Mouse (Mus musculus): Measurements from ENCODE around the gene 2310009B15Rik.

Gene 2310009B15Rik

DNA sequence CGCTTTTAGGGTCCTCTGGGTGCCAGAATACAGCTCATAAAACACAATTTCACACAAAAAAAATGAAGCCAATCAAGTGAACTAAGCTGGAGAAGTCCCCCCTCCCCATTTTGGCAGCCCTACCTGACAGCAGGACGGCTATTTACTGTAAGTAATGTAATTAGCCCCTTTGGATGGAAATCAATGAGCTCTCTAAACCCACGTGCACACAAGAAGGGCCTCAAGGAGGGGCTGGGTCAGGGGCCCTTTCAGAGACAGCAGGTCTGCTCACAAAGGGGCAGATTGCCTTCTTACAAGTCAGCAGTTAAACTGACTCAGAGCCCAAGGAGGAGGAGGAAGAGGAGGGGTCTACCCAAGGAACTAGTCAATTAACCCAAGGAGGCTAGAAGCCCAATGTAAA lies 12.5 kb downstream of the 2310009B15Rik start:
- in situ Hi-C loops (cut with MboI; ENCODE audit: unreplicated experiment in 2 of 2), result loop anchor here (10.0 to 25.0 kb wide), 3 partner anchors 121 to 1693 kb away; partner anchors contain the start of gene Dennd1b (in 1 of the 2)

DNA sequence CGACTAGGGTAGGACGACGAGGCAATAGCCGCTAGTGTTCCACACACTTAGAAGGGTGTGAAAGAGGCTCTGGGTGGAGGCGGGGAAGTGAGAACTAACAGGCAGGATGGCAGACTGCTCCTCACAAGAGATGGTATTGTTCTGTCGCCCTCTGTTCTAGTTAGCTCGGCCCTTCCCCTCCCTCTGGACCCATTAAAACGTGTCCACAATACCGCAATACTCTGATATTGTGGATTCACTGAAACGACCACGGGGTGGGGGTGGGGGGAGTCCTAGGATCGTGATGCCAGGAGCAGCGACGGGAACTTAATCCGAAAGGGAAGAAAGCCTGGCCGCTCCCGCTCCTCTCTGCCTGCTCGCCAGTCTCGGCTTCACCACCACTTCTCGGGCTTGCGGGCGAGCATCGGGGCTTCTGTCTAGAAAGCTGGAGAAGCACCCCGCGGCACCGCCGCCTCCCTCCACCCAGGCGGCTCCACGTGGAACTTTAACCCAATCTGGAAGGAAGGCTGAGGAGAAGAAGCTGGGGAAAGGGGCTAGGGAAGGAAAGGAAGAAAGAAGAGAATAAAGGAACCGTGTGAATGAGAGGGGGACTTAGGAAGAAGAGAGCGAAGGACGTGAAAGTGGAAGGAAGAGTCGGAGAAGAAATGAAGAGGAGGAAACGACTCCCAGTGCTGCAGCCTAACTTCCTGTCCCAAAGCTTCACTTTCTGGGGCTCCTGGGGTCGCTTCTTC lies 13.1 kb downstream of the 2310009B15Rik start:
- in situ Hi-C loops (cut with MboI; ENCODE audit: unreplicated experiment in 2 of 2), result loop anchor here (10.0 to 25.0 kb wide), 3 partner anchors 121 to 1694 kb away; partner anchors contain the start of gene Dennd1b (in 1 of the 2)

DNA sequence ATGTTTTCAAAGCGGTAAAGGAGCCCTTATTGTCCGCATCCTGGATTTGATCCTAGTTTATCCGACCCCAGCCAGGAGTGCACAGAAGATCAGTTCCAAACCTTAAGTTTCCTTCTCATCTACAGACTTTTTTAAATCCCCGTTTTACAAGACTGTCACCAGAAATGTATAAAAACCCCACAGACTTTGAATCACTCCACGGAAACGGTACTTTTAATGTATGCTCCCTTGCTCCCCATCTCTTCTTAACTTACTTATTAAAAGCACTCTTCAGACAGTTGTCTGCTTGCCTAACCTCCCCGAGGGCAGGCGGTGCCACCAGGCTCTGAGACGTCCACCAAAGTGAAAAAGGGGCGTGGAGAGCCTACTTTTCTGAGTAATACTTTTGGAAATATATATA lies 13.9 kb downstream of the 2310009B15Rik start:
- in situ Hi-C loops (cut with MboI; ENCODE audit: unreplicated experiment in 2 of 2), result loop anchor here (10.0 to 25.0 kb wide), 3 partner anchors 122 to 1695 kb away; partner anchors contain the start of gene Dennd1b (in 1 of the 2)

- in situ Hi-C loops (cut with MboI; ENCODE audit: unreplicated experiment in 2 of 2), result loop anchor here (10.0 to 25.0 kb wide), 3 partner anchors 122 to 1695 kb away; partner anchors contain the start of gene Dennd1b (in 1 of the 2)
These were observed 14.3 kb downstream of the 2310009B15Rik start for GRCm38 (mm10) chr1:138842315-138842714.

DNA sequence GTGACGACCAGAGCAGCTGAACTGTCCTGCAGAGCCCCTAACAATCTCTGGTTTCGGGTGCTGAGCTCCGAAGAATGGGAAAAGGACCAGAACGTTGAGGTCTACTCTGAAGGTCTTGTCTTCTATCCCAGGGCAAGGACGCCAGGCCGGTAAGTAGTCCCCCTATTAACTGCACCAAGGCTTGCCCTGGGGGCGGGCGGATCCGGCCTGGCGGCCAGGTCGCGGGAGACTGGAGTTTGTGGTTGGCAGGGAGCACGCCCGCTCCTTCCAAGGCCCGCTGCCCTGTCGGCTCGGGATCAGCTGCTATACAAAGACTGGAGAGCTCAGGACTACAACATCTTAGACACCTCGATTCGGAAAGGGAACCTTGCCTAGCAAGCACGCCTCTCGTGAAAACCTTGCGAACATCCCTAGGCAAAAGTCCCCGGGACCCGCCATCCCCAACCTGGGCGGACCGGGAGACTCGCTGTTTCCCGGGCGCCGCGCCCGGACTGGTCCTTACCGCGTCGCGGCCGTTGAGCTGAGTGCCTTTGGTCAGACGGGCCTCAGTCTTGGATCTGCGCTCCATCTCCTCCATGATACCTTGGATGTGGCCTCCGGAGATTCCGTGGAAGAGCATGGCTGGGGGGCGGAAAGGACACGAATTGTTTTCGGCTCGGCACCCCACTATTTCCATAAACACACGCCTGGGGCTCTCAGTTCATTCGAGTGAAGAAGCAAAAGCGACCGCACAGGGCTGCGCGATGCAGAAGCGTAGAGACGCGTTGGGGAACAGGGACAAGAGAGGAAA lies 15.2 kb downstream of the 2310009B15Rik start:
- in situ Hi-C loops (cut with MboI; ENCODE audit: unreplicated experiment in 2 of 2), result loop anchor here (10.0 to 25.0 kb wide), 3 partner anchors 123 to 1696 kb away; partner anchors contain the start of gene Dennd1b (in 1 of the 2)

- in situ Hi-C loops (cut with MboI; ENCODE audit: unreplicated experiment in 2 of 2), result loop anchor here (10.0 to 25.0 kb wide), 3 partner anchors 124 to 1697 kb away; partner anchors contain the start of gene Dennd1b (in 1 of the 2)
These were observed 16.0 kb downstream of the 2310009B15Rik start for GRCm38 (mm10) chr1:138840440-138841305.

GRCm38 (mm10) chr1:138839809-138840430 lies 16.7 kb downstream of the 2310009B15Rik start:
- in situ Hi-C loops (cut with MboI; ENCODE audit: unreplicated experiment in 2 of 2), result loop anchor here (5.0 to 25.0 kb wide), 11 partner anchors 125 to 1697 kb away; partner anchors contain the start of gene Dennd1b (in 1 of the 2)

- in situ Hi-C loops (cut with MboI; ENCODE audit: unreplicated experiment in 2 of 2), result loop anchor here (5.0 to 25.0 kb wide), 10 partner anchors 243 to 1698 kb away; no protein-coding TSS in a partner anchor
These were observed 17.4 kb downstream of the 2310009B15Rik start for GRCm38 (mm10) chr1:138839291-138839690.

- in situ Hi-C loops (cut with MboI; ENCODE audit: unreplicated experiment in 2 of 2), result loop anchor here (5.0 to 25.0 kb wide), 10 partner anchors 244 to 1699 kb away; no protein-coding TSS in a partner anchor
These were observed 18.6 kb downstream of the 2310009B15Rik start for GRCm38 (mm10) chr1:138837786-138838743.

DNA sequence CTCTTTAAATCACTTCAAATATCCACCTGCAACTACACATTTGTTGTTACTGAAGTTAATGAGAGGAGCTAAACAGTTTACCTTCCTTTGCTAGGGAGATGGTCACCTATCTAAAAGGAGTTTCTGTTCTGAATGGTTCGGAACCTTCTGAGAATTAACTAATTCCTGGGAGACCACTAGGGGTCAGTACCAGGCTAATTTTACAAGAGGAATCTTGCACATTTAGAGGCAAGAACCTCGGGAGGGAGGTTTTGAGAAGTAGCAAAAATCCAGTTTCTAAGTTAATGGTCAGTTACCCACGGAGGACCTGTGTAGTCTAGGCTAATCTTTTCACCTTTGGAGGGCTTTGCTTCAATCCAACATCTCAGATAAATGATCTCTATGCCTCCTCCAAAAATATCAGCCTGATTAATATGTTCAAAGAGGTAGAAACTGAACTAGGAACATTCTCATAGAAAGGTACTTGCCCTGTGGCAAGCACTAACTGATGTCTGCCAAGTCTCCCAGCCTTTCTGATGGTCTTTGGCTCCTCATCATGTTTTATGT lies 21.2 kb downstream of the 2310009B15Rik start:
- in situ Hi-C loops (cut with MboI; ENCODE audit: unreplicated experiment in 2 of 2), result loop anchor here (5.0 to 25.0 kb wide), 10 partner anchors 247 to 1702 kb away; no protein-coding TSS in a partner anchor

DNA sequence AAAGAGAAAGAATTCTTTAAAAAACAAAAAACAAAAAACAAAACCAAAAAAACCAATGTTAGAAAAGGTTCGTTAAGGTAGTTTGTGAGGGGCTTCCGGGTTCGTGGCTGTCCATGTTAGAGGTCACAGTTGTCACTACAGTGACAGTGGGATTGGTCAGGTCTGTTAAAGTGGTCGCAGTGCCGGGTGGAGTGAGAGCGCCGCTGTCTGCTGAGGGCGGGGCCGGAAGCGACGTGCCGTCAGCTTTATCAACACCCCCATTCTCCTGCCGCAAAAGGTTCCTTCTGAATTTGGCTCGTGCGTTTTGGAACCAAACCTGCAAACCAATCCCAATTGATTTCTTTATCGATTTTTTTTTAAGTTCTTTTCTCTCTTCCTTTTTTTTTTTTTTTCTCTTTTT lies 25.3 kb downstream of the 2310009B15Rik start:
- in situ Hi-C loops (cut with MboI; ENCODE audit: unreplicated experiment in 2 of 2), result loop anchor here (10.0 to 25.0 kb wide), 4 partner anchors 513 to 1706 kb away; no protein-coding TSS in a partner anchor

DNA sequence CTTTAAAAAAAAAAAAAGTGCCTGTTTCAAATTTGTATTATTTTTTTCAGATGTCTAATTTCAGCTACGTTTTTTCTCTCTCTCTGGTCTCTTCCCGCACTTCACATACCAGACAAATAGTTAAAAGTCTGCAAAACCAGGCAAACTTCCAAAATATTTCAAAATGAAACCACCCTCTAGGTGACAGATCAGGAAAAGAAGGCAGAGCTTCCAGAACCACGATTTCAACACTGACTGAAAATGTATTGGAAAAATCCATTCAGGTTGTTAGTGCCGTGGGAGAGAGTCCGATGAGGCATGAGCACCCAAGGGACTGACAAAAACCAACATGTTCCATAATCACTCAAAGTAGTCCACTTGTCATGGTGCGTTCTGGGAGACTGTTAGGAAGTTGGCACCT lies 29.8 kb downstream of the 2310009B15Rik start:
- in situ Hi-C loops (cut with MboI; ENCODE audit: unreplicated experiment in 2 of 2), result loop anchor here (10.0 to 25.0 kb wide), 3 partner anchors 492 to 1710 kb away; no protein-coding TSS in a partner anchor

DNA sequence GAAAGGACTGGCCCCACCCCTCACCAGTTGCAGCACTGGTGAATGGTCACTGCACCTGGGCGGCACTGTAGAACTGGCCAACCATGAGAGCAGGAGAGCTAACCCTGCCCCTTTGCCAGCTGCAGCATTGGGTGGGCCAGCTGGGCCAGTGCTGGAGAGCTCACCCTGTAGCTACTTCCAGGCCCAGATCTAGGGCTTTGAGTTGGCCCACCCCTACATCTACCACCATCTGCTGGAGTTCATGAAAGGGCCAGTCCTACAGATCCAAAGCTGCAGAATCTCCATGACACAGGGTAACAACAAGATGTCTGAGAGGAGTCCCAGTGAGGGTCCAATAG lies 33.7 kb downstream of the 2310009B15Rik start:
- in situ Hi-C loops (cut with MboI; ENCODE audit: unreplicated experiment in 2 of 2), result loop anchor here in 1 of 2 experiments (10.0 kb wide), 1 partner anchor 488 kb away; no protein-coding TSS in a partner anchor

GRCm38 (mm10) chr1:138822255-138822984 lies 34.2 kb downstream of the 2310009B15Rik start:
- in situ Hi-C loops (cut with MboI; ENCODE audit: unreplicated experiment in 2 of 2), result loop anchor here in 1 of 2 experiments (10.0 kb wide), 1 partner anchor 488 kb away; no protein-coding TSS in a partner anchor
